Mouse (Mus musculus) lung, postnatal 0 days (tissue): ENCODE measurements at regions not wholly inside any gene's neighbourhood (a gene's known extent, or its start where the extent isn't known, plus 50 kb on each side); places are given as distances from the start of the nearest gene placed in this dataset.

Experiments used
- ATAC-seq: fragments of 200-750 bp; cut with Nextera tagmentation; 2 replicates; pipeline ENCODE4 v1.8.0; 2017; ENCODE audit warnings: moderate library complexity
- DNase-seq: peaks from one replicate; pipeline ENCODE4 v3.0.0-alpha.2; 2016; ENCODE audit warnings: low spot score
- H3K27ac ChIP-seq: fragments of 300-500 bp; sonication (generic); 2 replicates; pipeline ENCODE4 v1.5.1; 2014; ENCODE audit warnings: antibody characterized with exemption, mild to moderate bottlenecking, low read length, mixed read lengths
- H3K27me3 ChIP-seq: fragments of 300-500 bp; sonication (generic); replicated peaks from 2 replicates; pipeline ENCODE4 v1.6.1; 2014; ENCODE audit warnings: low read length, mixed read lengths; ENCODE audit not compliant: insufficient read depth
- H3K36me3 ChIP-seq: fragments of 300-500 bp; sonication (generic); 2 replicates; pipeline ENCODE4 v1.6.1; 2014; ENCODE audit warnings: low read length, mixed read lengths; ENCODE audit not compliant: insufficient read depth
- H3K4me1 ChIP-seq: fragments of 300-500 bp; sonication (generic); 2 replicates; pipeline ENCODE4 v1.6.1; 2014; ENCODE audit warnings: antibody characterized with exemption, low read depth, low read length, mixed read lengths; ENCODE audit not compliant: insufficient read depth
- H3K4me2 ChIP-seq: fragments of 300-500 bp; sonication (generic); replicated peaks from 2 replicates; pipeline ENCODE4 v1.6.1; 2014; ENCODE audit warnings: low read depth, mild to moderate bottlenecking, low read length, moderate library complexity, mixed read lengths
- H3K4me3 ChIP-seq: fragments of 300-500 bp; sonication (generic); 2 replicates; pipeline ENCODE4 v1.5.1; 2014; ENCODE audit warnings: low read depth, low read length
- H3K9ac ChIP-seq: fragments of 300-500 bp; sonication (generic); replicated peaks from 2 replicates; pipeline ENCODE4 v1.6.1; 2014; ENCODE audit warnings: low read depth, mild to moderate bottlenecking
- H3K9me3 ChIP-seq: fragments of 300-500 bp; sonication (generic); 2 replicates; pipeline ENCODE4 v1.6.1; 2016; ENCODE audit warnings: low read length, mixed read lengths
- CTCF ChIP-seq: IDR thresholded peaks from 2 replicates; pipeline ENCODE4 v1.5.1; 2016; ENCODE audit warnings: antibody characterized with exemption, mild to moderate bottlenecking
- EP300 ChIP-seq: IDR thresholded peaks from 2 replicates; pipeline ENCODE4 v1.6.1; 2016; ENCODE audit warnings: antibody characterized with exemption, mild to moderate bottlenecking, control low read depth
- WGBS: fragments of 180-500 bp; shearing (Covaris S2); extraction: QIAGEN DNeasy Blood & Tissue Kit; methylation state at CpG from one replicate; pipeline ENCODE4 v1.1.7; 2014; 5-methylcytosine and 5-hydroxymethylcytosine counted together

DNA sequence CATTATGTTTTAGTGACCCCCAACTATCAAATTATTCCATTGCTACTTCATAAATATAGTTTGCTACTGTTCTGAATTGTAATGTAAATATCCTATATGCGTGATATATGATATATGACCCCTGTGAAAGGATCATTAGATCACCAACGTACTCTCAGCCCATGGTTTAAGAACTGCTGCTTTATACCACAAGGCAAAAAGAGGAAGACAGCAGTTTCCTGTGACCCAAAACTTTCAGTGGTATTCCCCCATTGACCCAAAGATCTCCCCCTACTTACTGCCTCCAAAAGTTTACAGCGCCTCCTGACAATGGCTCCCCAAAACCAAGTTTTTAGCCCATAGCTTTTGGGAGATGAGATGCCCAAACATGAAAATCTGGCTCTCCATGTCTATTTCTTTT, 177.8 kb upstream of the Ghitm start:
- Histone ChIP-seq H3K27ac (no peak overlapping the region), H3K4me2 (no peak overlapping the region), H3K9ac (no peak overlapping the region), H3K4me3 (no peak overlapping the region), H3K36me3 (no peaks in the 10 kb centered on the region), H3K9me3 (no peaks in the 10 kb centered on the region), H3K27me3 (no peaks in the 10 kb centered on the region), H3K4me1 (no peaks in the 10 kb centered on the region)
- DNase-seq (no peak), ATAC-seq (no peak)
- TF ChIP-seq EP300 (no peak), CTCF (no peak)
- WGBS, result 66% methylated on average over 3 of the region's 3 CpGs

- Histone ChIP-seq H3K4me3 (no peak overlapping the region), H3K27ac (no peak overlapping the region), H3K36me3 (no peaks in the 10 kb centered on the region), H3K9ac (no peak overlapping the region), H3K27me3 (no peaks in the 10 kb centered on the region), H3K9me3 (no peaks in the 10 kb centered on the region), H3K4me2 (no peak overlapping the region), H3K4me1 (no peaks in the 10 kb centered on the region)
- no peak for DNase-seq
- no peak for ATAC-seq
- TF ChIP-seq CTCF (no peak), EP300 (no peak)
- 28% methylated on average over 2 of the region's 2 CpGs for WGBS
Measured at GRCm38 (mm10) chr14:37306622-37307274, 171.7 kb upstream of the Ghitm start.

GRCm38 (mm10) chr14:37298631-37299030, 163.6 kb upstream of the Ghitm start:
- no peak overlapping the region for H3K4me3 ChIP-seq
- H3K4me2 ChIP-seq, result no peak overlapping the region
- DNase-seq, result peak; percentile 27
- no peak overlapping the region for H3K9ac ChIP-seq
- H3K36me3 ChIP-seq, result no peaks in the 10 kb centered on the region
- no peaks in the 10 kb centered on the region for H3K9me3 ChIP-seq
- ATAC-seq, result no peak
- no peak overlapping the region for H3K27ac ChIP-seq
- TF ChIP-seq EP300, result no peak
- H3K4me1 ChIP-seq, result no peaks in the 10 kb centered on the region
- H3K27me3 ChIP-seq, result no peaks in the 10 kb centered on the region; the same call in 1 of the 2 replicates

- no peaks in the 10 kb centered on the region for H3K36me3 ChIP-seq
- no peak overlapping the region for H3K9ac ChIP-seq
- ATAC-seq, result peak; percentile 38
- no peak overlapping the region for H3K4me2 ChIP-seq
- 36% methylated on average over 1 of the region's 1 CpGs for WGBS
- TF ChIP-seq EP300, result no peak
- TF ChIP-seq CTCF, result no peak
- no peaks in the 10 kb centered on the region for H3K9me3 ChIP-seq
- H3K4me3 ChIP-seq, result no peak overlapping the region
- no peaks in the 10 kb centered on the region for H3K4me1 ChIP-seq
- DNase-seq, result no peak
- no peaks in the 10 kb centered on the region; the same call in 1 of the 2 replicates for H3K27me3 ChIP-seq
- no peak overlapping the region for H3K27ac ChIP-seq
Measured at GRCm38 (mm10) chr14:37296531-37296930, 161.5 kb upstream of the Ghitm start.

DNA sequence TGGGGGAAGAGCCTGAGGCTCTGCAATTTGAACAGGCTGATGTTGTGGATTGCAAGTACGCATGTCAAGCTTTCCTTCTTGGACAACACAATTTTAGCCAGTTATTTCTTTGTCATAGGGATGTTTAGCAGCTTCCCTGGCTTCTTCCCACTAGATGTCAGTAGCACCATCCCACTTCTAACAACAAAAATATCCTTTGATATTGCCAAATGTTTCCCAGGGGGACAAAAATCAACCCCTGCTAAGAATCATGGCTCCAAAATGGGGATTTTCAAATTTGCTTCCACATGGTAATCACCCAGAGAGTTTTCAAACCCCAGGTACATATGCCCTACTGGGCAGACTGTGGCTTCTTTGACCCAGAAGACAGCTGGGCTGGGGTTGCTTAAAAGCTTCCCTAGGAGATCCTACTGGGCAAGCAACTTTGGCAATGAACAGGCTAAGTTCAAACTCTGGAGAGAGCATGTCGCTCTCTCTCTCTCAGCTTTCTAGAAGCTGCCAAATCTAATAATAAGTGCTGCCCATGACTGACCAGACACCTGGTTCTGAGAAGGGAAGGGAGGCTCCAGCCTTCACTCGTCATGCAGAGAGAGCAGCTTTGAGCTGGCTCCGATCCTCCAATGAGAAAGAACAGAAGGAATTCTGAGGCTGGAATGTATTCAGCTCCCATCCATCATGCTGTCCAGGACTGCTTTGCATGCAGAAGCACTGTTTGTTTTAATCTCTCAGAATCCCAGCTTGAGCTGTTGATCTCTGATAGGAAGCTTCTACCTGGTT, 157.2 kb upstream of the Ghitm start:
- no peak overlapping the region for H3K4me3 ChIP-seq
- H3K9ac ChIP-seq, result no peak overlapping the region
- no peak overlapping the region for H3K4me2 ChIP-seq
- ATAC-seq, result no peak
- no peaks in the 10 kb centered on the region; the same call in 1 of the 2 replicates for H3K27me3 ChIP-seq
- peak; percentile 28; the same call in 1 of the 2 replicates for TF ChIP-seq CTCF
- no peak for TF ChIP-seq EP300
- no peaks in the 10 kb centered on the region for H3K9me3 ChIP-seq
- H3K4me1 ChIP-seq, result no peaks in the 10 kb centered on the region
- no peak for DNase-seq
- 33% methylated on average over 4 of the region's 4 CpGs for WGBS
- H3K27ac ChIP-seq, result no peak overlapping the region
- H3K36me3 ChIP-seq, result no peaks in the 10 kb centered on the region

GRCm38 (mm10) chr14:37284391-37284790, 149.3 kb upstream of the Ghitm start:
- peak; percentile 83 for TF ChIP-seq EP300
- TF ChIP-seq CTCF, result no peak
- no peak overlapping the region for H3K4me3 ChIP-seq
- peak; percentile 45 for DNase-seq
- peak; percentile 83 for ATAC-seq
- no peak overlapping the region for H3K4me2 ChIP-seq
- no peaks in the 10 kb centered on the region for H3K9me3 ChIP-seq
- H3K36me3 ChIP-seq, result no peaks in the 10 kb centered on the region
- H3K4me1 ChIP-seq, result no peaks in the 10 kb centered on the region
- 9% methylated on average over 5 of the region's 5 CpGs for WGBS
- no peak overlapping the region for H3K27ac ChIP-seq
- no peak overlapping the region for H3K9ac ChIP-seq
- no peaks in the 10 kb centered on the region for H3K27me3 ChIP-seq
